Mouse (Mus musculus) bone marrow, adult 2 months (tissue): ENCODE data around the gene Clcn2. TPM values are rescaled to one million over a fixed set of nuclear protein-coding genes. Genes with fewer than 3 reads are reported as not detected.

Experiments
- H3K27ac ChIP-seq: fragments of 200-500 bp; 2 replicates; pipeline ENCODE4 v1.5.1; 2012; ENCODE audit warnings: low read depth, mild to moderate bottlenecking, control low read depth, inconsistent platforms, low read length; ENCODE audit not compliant: control insufficient read depth, poor library complexity, insufficient read depth
- H3K4me1 ChIP-seq: fragments of 200-500 bp; 2 replicates; pipeline ENCODE4 v1.6.1; 2011; ENCODE audit warnings: low read length; ENCODE audit not compliant: control insufficient read depth, insufficient read depth
- H3K4me3 ChIP-seq: fragments of 200-500 bp; replicated peaks from 2 replicates; pipeline ENCODE3; 2011; ENCODE audit warnings: mild to moderate bottlenecking, low read depth, low read length, control low read depth; ENCODE audit not compliant: control insufficient read depth
- CTCF ChIP-seq: fragments of 200-500 bp; IDR thresholded peaks from 2 replicates; pipeline ENCODE4 v1.5.1; 2011; ENCODE audit warnings: low read length, control low read depth; ENCODE audit not compliant: control insufficient read depth, insufficient read depth
- POLR2A ChIP-seq: fragments of 200-500 bp; IDR thresholded peaks from 2 replicates; pipeline ENCODE4 v1.6.1; 2011; ENCODE audit warnings: low read depth, mild to moderate bottlenecking, control low read depth, low read length, borderline replicate concordance; ENCODE audit not compliant: control insufficient read depth
- WGBS: fragments of 180-500 bp; shearing (Covaris S2); methylation state at CpG from one replicate; pipeline ENCODE4 v1.1.7; 2018; 5-methylcytosine and 5-hydroxymethylcytosine counted together
- polyA plus RNA-seq: library from polyadenylated mRNA; stranded (reverse); fragments of >200 nt; gene quantifications from 2 replicates; pipeline ENCODE4 v1.2.4, GENCODE M21; 2011; ENCODE audit warnings: low replicate concordance; ENCODE audit not compliant: missing spikeins, insufficient read depth, insufficient read length

Clcn2 gene
- polyA plus RNA-seq, 1 experiment, result 23.1 TPM

GRCm38 (mm10) chr16:20677974-20678675, 39.4 kb downstream of the Clcn2 start:
- Histone ChIP-seq H3K4me1 (peaks cover 5% of the 10 kb centered on the region), H3K4me3 (peak overlapping the region; percentile 7), H3K27ac (peak overlapping the region; percentile 47)
- TF ChIP-seq CTCF (no peak), POLR2A (no peak)
- 41% methylated on average over 10 of the region's 10 CpGs for WGBS

- TF ChIP-seq CTCF, result no peak
- WGBS, result 60% methylated on average over 5 of the region's 5 CpGs
- Histone ChIP-seq H3K27ac (peak overlapping the region; percentile 47), H3K4me3 (no peak overlapping the region), H3K4me1 (peaks cover 5% of the 10 kb centered on the region)
Measured at GRCm38 (mm10) chr16:20677380-20677779, 40.2 kb downstream of the Clcn2 start.

- Histone ChIP-seq H3K4me3 (no peak overlapping the region), H3K27ac (no peak overlapping the region), H3K4me1 (peaks cover 6% of the 10 kb centered on the region)
- TF ChIP-seq CTCF, result no peak
- no peak for TF ChIP-seq POLR2A
- WGBS, result 69% methylated on average over 4 of the region's 4 CpGs
Measured at GRCm38 (mm10) chr16:20676702-20677101, 40.8 kb downstream of the Clcn2 start.

GRCm38 (mm10) chr16:20675213-20675612, 42.3 kb downstream of the Clcn2 start:
- WGBS, result 91% methylated on average over 6 of the region's 6 CpGs
- peaks cover 6% of the 10 kb centered on the region for H3K4me1 ChIP-seq
- H3K4me3 ChIP-seq, result no peak overlapping the region
- TF ChIP-seq CTCF, result no peak
- TF ChIP-seq POLR2A, result no peak
- no peak overlapping the region for H3K27ac ChIP-seq

GRCm38 (mm10) chr16:20673706-20674303, 43.7 kb downstream of the Clcn2 start:
- Histone ChIP-seq H3K4me3 (peak overlapping the region; percentile 64), H3K27ac (peak overlapping the region; percentile 80), H3K4me1 (peaks cover 6% of the 10 kb centered on the region)
- WGBS, result 4% methylated on average over 14 of the region's 14 CpGs
- TF ChIP-seq POLR2A, result 0 out of 2 replicates have a peak, but pooled peaks have one; percentile 7
- no peak for TF ChIP-seq CTCF

GRCm38 (mm10) chr16:20672965-20673705, 44.4 kb downstream of the Clcn2 start:
- WGBS, result under 1% methylated on average over 65 of the region's 78 CpGs
- TF ChIP-seq POLR2A, result no peak
- TF ChIP-seq CTCF, result no peak
- Histone ChIP-seq H3K4me1 (peaks cover 6% of the 10 kb centered on the region), H3K4me3 (peak overlapping the region; percentile 64), H3K27ac (peak overlapping the region; percentile 80)

- Histone ChIP-seq H3K27ac (peak overlapping the region; percentile 80; the same call in 1 of the 2 replicates), H3K4me1 (peaks cover 5% of the 10 kb centered on the region), H3K4me3 (peak overlapping the region; percentile 64)
- WGBS, result under 1% methylated on average over 38 of the region's 38 CpGs
- TF ChIP-seq POLR2A, result peak; percentile 88
- TF ChIP-seq CTCF, result no peak
Measured at GRCm38 (mm10) chr16:20672500-20672902, 45.0 kb downstream of the Clcn2 start.

GRCm38 (mm10) chr16:20671886-20672285, 45.7 kb downstream of the Clcn2 start:
- 16% methylated on average over 6 of the region's 6 CpGs for WGBS
- Histone ChIP-seq H3K27ac (no peak overlapping the region), H3K4me3 (no peak overlapping the region), H3K4me1 (peaks cover 4% of the 10 kb centered on the region)
- no peak for TF ChIP-seq POLR2A
- no peak for TF ChIP-seq CTCF
